ENCODE assay signal across 26 mouse cellular contexts in genomic region chr11:19102981-19103568, GRCm38 (mm10).
DNase-seq lines count a peak whose midpoint lies in the region; ATAC-seq and TF ChIP-seq lines count a peak whose summit lies in the region.
"Had no signal": no experiment of that assay in that cellular context is flagged by ENCODE, and none has a peak within 500 bp of the region (broad histone marks: within the 10 kb centered on the region; RNA-seq: fewer than 3 reads in every experiment).

No protein-coding gene starts in this region.

- H3K79me2 ChIP-seq in CH12.LX (replicated peaks; ENCODE audit: control insufficient read depth, extremely low read depth, insufficient read depth, poor library complexity, severe bottlenecking) = no peaks in the 10 kb centered on the region

- peak overlapping the region; percentile 19 for H3K4me2 ChIP-seq in heart, embryonic 11.5 days
- H3K4me2 ChIP-seq in hindbrain, embryonic 11.5 days (replicated peaks; ENCODE audit: low read depth, low read length) = no peak overlapping the region
- H3K4me2 ChIP-seq in CH12.LX (ENCODE audit: insufficient read depth, low read depth, poor library complexity, severe bottlenecking) = peak overlapping the region; percentile 47; the same call in 1 of the 2 replicates
- no peak overlapping the region for H3K4me2 ChIP-seq in embryonic facial prominence, embryonic 14.5 days (ENCODE audit: low read depth, low read length)
- no peak overlapping the region for H3K4me2 ChIP-seq in neural tube, embryonic 15.5 days
- H3K4me2 ChIP-seq: forebrain, embryonic 13.5 days; hindbrain, embryonic 12.5 days; limb, embryonic 13.5 days; liver, embryonic 13.5 days; lung, embryonic 14.5 days; neural tube, embryonic 13.5 days had no signal

- dilution Hi-C loops in CH12.LX (cut with MboI; ENCODE audit: extremely low pct_ligation_motif_present, extremely low pct_unique_long_range_greater_than_20kb, low sequenced_read_pairs) = no loop called here

- no peaks in the 10 kb centered on the region for H3K9me3 ChIP-seq in heart, embryonic 11.5 days (replicated peaks; ENCODE audit: control insufficient read depth, low read length)
- H3K9me3 ChIP-seq in hindbrain, embryonic 10.5 days = no peaks in the 10 kb centered on the region
- no peaks in the 10 kb centered on the region for H3K9me3 ChIP-seq in hindbrain, embryonic 11.5 days (ENCODE audit: control insufficient read depth, low read length)
- no peaks in the 10 kb centered on the region for H3K9me3 ChIP-seq in CH12.LX (replicated peaks; ENCODE audit: low read length)
- H3K9me3 ChIP-seq in embryonic facial prominence, embryonic 14.5 days (ENCODE audit: control insufficient read depth, low read length) = no peaks in the 10 kb centered on the region
- H3K9me3 ChIP-seq in neural tube, embryonic 15.5 days (replicated peaks) = no peaks in the 10 kb centered on the region
- H3K9me3 ChIP-seq: forebrain, embryonic 13.5 days; hindbrain, embryonic 12.5 days; limb, embryonic 13.5 days; liver, embryonic 13.5 days; neural tube, embryonic 13.5 days had no signal

- TF ChIP-seq EP300 in CH12.LX (IDR thresholded peaks at IDR 0.05; ENCODE audit: low read length) = no peak

- no peak for DNase-seq in heart, adult 8-10 months (ENCODE audit: low spot score)
- no peak for DNase-seq in hindbrain, embryonic 10.5 days (ENCODE audit: low spot score)
- DNase-seq in hindbrain, embryonic 11.5 days (ENCODE audit: low spot score) = no peak
- DNase-seq in CH12.LX (ENCODE audit: extremely low read depth) = no peak
- DNase-seq in embryonic facial prominence, embryonic 14.5 days (ENCODE audit: low spot score) = peak; percentile 80
- DNase-seq in layer of hippocampus, postnatal 25 days (ENCODE audit: extremely low spot score in 1 of 2, low spot score in 1 of 2) = no peak
- DNase-seq: adrenal gland, postnatal 25 days; cerebellum, adult 2 months; cerebellum, postnatal 36 days; gastrocnemius, postnatal 10 days; kidney, adult 18-20 months; layer of hippocampus, postnatal 36 days; liver, embryonic 13.5 days; lung, embryonic 14.5 days; lung, postnatal 4 days; right cerebral cortex, postnatal 14 days; spleen, adult 18-20 months; thymus, adult 18-20 months; thymus, postnatal 4 days had no signal

- no peak for TF ChIP-seq RAD21 in CH12.LX (IDR thresholded peaks at IDR 0.05; ENCODE audit: low read depth, low read length)

- in situ Hi-C loops in CH12.LX (cut with MboI; ENCODE audit: low pct_ligation_motif_present, low pct_unique_long_range_greater_than_20kb, low sequenced_read_pairs) = no loop called here

- no peak overlapping the region for H3K27ac ChIP-seq in heart, embryonic 11.5 days (ENCODE audit: low read depth, low read length)
- peak overlapping the region; percentile 53; the same call in 1 of the 2 replicates for H3K27ac ChIP-seq in hindbrain, embryonic 10.5 days
- H3K27ac ChIP-seq in hindbrain, embryonic 11.5 days (ENCODE audit: low read depth, low read length) = no peak overlapping the region
- no peak overlapping the region for H3K27ac ChIP-seq in CH12.LX (ENCODE audit: insufficient read depth, low read depth)
- no peak overlapping the region for H3K27ac ChIP-seq in embryonic facial prominence, embryonic 14.5 days (replicated peaks; ENCODE audit: low read depth, low read length)
- H3K27ac ChIP-seq in neural tube, embryonic 15.5 days (replicated peaks) = no peak overlapping the region
- H3K27ac ChIP-seq: forebrain, embryonic 13.5 days; hindbrain, embryonic 12.5 days; kidney, postnatal 0 days; limb, embryonic 13.5 days; liver, embryonic 13.5 days; neural tube, embryonic 13.5 days had no signal

- TF ChIP-seq CTCF in CH12.LX (conservative IDR thresholded peaks at IDR 0.05 in 1 of 2, IDR thresholded peaks at IDR 0.05 in 1 of 2; ENCODE audit: low read depth in 2 of 2, low read length in 2 of 2) = no peak

- H3K9ac ChIP-seq in heart, embryonic 11.5 days (ENCODE audit: low read depth, low read length) = no peak overlapping the region
- H3K9ac ChIP-seq in hindbrain, embryonic 11.5 days (ENCODE audit: low read depth, low read length) = no peak overlapping the region
- H3K9ac ChIP-seq in CH12.LX (ENCODE audit: insufficient read depth, low read depth) = no peak overlapping the region
- H3K9ac ChIP-seq in embryonic facial prominence, embryonic 14.5 days (ENCODE audit: low read depth, low read length) = no peak overlapping the region
- H3K9ac ChIP-seq in neural tube, embryonic 15.5 days (replicated peaks) = no peak overlapping the region
- H3K9ac ChIP-seq: forebrain, embryonic 13.5 days; hindbrain, embryonic 12.5 days; limb, embryonic 13.5 days; liver, embryonic 13.5 days; lung, embryonic 14.5 days; neural tube, embryonic 13.5 days had no signal

- H3K4me3 ChIP-seq in heart, embryonic 11.5 days (ENCODE audit: low read depth, low read length) = no peak overlapping the region
- H3K4me3 ChIP-seq in hindbrain, embryonic 10.5 days = no peak overlapping the region
- H3K4me3 ChIP-seq in hindbrain, embryonic 11.5 days (ENCODE audit: low read depth, low read length) = no peak overlapping the region
- no peak overlapping the region for H3K4me3 ChIP-seq in CH12.LX (replicated peaks in 1 of 3; ENCODE audit: low read depth in 2 of 3, low read length in 2 of 3, poor library complexity in 1 of 3)
- H3K4me3 ChIP-seq in embryonic facial prominence, embryonic 14.5 days (ENCODE audit: low read depth, low read length) = no peak overlapping the region
- H3K4me3 ChIP-seq in neural tube, embryonic 15.5 days (replicated peaks) = no peak overlapping the region
- H3K4me3 ChIP-seq: forebrain, embryonic 13.5 days; hindbrain, embryonic 12.5 days; limb, embryonic 13.5 days; liver, embryonic 13.5 days; neural tube, embryonic 13.5 days had no signal

- 32% methylated on average over 7 of the region's 7 CpGs for WGBS in heart, embryonic 11.5 days (ENCODE audit: insufficient replicate concordance)
- WGBS in hindbrain, embryonic 10.5 days = 46% methylated on average over 7 of the region's 7 CpGs
- WGBS in hindbrain, embryonic 11.5 days = 43% methylated on average over 7 of the region's 7 CpGs
- 37% methylated on average over 7 of the region's 7 CpGs for WGBS in embryonic facial prominence, embryonic 14.5 days
- WGBS in neural tube, embryonic 15.5 days = 53% methylated on average over 7 of the region's 7 CpGs

- no peaks in the 10 kb centered on the region for H3K36me3 ChIP-seq in heart, embryonic 11.5 days (ENCODE audit: control insufficient read depth, insufficient read depth, low read length)
- H3K36me3 ChIP-seq in hindbrain, embryonic 10.5 days = no peaks in the 10 kb centered on the region
- H3K36me3 ChIP-seq in hindbrain, embryonic 11.5 days (ENCODE audit: control insufficient read depth, insufficient read depth, low read length) = no peaks in the 10 kb centered on the region
- H3K36me3 ChIP-seq in CH12.LX (replicated peaks in 1 of 2; ENCODE audit: control insufficient read depth in 1 of 2, insufficient read depth in 1 of 2, low read length in 1 of 2) = no peaks in the 10 kb centered on the region
- H3K36me3 ChIP-seq in embryonic facial prominence, embryonic 14.5 days (ENCODE audit: control insufficient read depth, insufficient read depth, low read length) = no peaks in the 10 kb centered on the region
- no peaks in the 10 kb centered on the region for H3K36me3 ChIP-seq in neural tube, embryonic 15.5 days
- H3K36me3 ChIP-seq: hindbrain, embryonic 12.5 days; limb, embryonic 13.5 days; liver, embryonic 13.5 days; neural tube, embryonic 13.5 days had no signal

- ATAC-seq in heart, embryonic 11.5 days (replicated peaks; ENCODE audit: insufficient number of reproducible peaks, low FRiP score, low TSS enrichment) = no peak
- no peak for ATAC-seq in hindbrain, embryonic 11.5 days (ENCODE audit: low FRiP score)
- peak; percentile 84 for ATAC-seq in embryonic facial prominence, embryonic 14.5 days (ENCODE audit: low read depth)
- no peak for ATAC-seq in neural tube, embryonic 15.5 days (ENCODE audit: low FRiP score)
- ATAC-seq: forebrain, embryonic 13.5 days had no signal

- H3K27me3 ChIP-seq in heart, embryonic 11.5 days (ENCODE audit: control insufficient read depth, insufficient read depth, low read length) = no peaks in the 10 kb centered on the region
- H3K27me3 ChIP-seq in hindbrain, embryonic 10.5 days (ENCODE audit: insufficient read depth, poor library complexity, severe bottlenecking) = 0 out of 2 replicates have a peak, but pooled peaks cover 9% of the 10 kb centered on the region
- no peaks in the 10 kb centered on the region for H3K27me3 ChIP-seq in hindbrain, embryonic 11.5 days (ENCODE audit: control insufficient read depth, insufficient read depth, low read length)
- no peaks in the 10 kb centered on the region for H3K27me3 ChIP-seq in CH12.LX (replicated peaks)
- H3K27me3 ChIP-seq in embryonic facial prominence, embryonic 14.5 days (replicated peaks; ENCODE audit: control insufficient read depth, insufficient read depth, low read length) = no peaks in the 10 kb centered on the region
- H3K27me3 ChIP-seq in neural tube, embryonic 15.5 days (replicated peaks) = no peaks in the 10 kb centered on the region
- H3K27me3 ChIP-seq: hindbrain, embryonic 12.5 days; liver, embryonic 13.5 days; neural tube, embryonic 13.5 days had no signal

- H3K4me1 ChIP-seq in heart, embryonic 11.5 days (ENCODE audit: control insufficient read depth, insufficient read depth, low read length) = no peaks in the 10 kb centered on the region
- peaks cover 8% of the 10 kb centered on the region; the same call in 1 of the 2 replicates for H3K4me1 ChIP-seq in hindbrain, embryonic 10.5 days (replicated peaks)
- no peaks in the 10 kb centered on the region for H3K4me1 ChIP-seq in hindbrain, embryonic 11.5 days (replicated peaks; ENCODE audit: control insufficient read depth, insufficient read depth, low read length)
- H3K4me1 ChIP-seq in CH12.LX (ENCODE audit: control insufficient read depth in 1 of 2, insufficient read depth in 2 of 2) = no peaks in the 10 kb centered on the region
- H3K4me1 ChIP-seq in embryonic facial prominence, embryonic 14.5 days (ENCODE audit: control insufficient read depth, insufficient read depth, low read length) = no peaks in the 10 kb centered on the region
- H3K4me1 ChIP-seq in neural tube, embryonic 15.5 days = no peaks in the 10 kb centered on the region
- H3K4me1 ChIP-seq: hindbrain, embryonic 12.5 days; limb, embryonic 13.5 days; liver, embryonic 13.5 days; neural tube, embryonic 13.5 days had no signal

- no peak for TF ChIP-seq POLR2A in CH12.LX (IDR thresholded peaks at IDR 0.05; ENCODE audit: low read depth, low read length)

TF ChIP-seq in CH12.LX, 34 proteins besides CTCF, POLR2A, EP300 and RAD21:
- TF ChIP-seq RCOR1 (conservative IDR thresholded peaks at IDR 0.05; ENCODE audit: low read depth, low read length) (no peak), NELFE (IDR thresholded peaks at IDR 0.05; ENCODE audit: low read depth, low read length) (no peak)

Comparison
In these comparisons a context has a peak if more than half of its experiments do, and no peak if none do; other contexts are left out.
1. H3K4me2 ChIP-seq: peak in heart, embryonic 11.5 days (single experiment) and CH12.LX (single experiment); none in hindbrain, embryonic 11.5 days (single experiment), embryonic facial prominence, embryonic 14.5 days (single experiment) and neural tube, embryonic 15.5 days (single experiment).